Mouse (Mus musculus): ENCODE results near the gene Plpp1.
A peak's percentile ranks its signal among the peaks of the same experiment; 100 is the strongest.

The Plpp1 gene

GRCm38 (mm10) chr13:112773991-112774675 is 26.5 kb upstream of the Plpp1 start:
- no peak for DNase-seq

DNA sequence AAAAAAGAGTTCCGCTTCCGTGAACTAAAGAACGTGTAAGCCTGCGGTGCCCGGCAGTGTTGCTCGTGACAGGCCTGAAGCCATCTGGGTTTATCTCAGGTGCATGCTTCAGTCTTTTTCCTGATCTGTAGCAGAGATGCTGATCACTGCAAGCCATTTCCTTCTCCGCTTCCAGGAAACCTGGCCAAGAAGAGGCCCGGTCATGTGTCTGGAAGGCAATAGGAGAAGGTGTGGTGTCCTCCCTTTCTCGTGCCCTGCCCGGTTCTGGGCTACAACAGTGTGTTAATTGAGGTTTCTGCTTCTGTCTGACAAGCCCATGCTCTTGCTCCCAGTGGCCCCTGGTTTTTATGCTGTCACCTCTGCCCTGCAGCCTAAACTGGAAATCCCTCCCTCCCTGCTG is 24.7 kb upstream of the Plpp1 start:
- DNase-seq: no peak

GRCm38 (mm10) chr13:112778407-112778806 is 22.2 kb upstream of the Plpp1 start:
- no peak for DNase-seq

DNA sequence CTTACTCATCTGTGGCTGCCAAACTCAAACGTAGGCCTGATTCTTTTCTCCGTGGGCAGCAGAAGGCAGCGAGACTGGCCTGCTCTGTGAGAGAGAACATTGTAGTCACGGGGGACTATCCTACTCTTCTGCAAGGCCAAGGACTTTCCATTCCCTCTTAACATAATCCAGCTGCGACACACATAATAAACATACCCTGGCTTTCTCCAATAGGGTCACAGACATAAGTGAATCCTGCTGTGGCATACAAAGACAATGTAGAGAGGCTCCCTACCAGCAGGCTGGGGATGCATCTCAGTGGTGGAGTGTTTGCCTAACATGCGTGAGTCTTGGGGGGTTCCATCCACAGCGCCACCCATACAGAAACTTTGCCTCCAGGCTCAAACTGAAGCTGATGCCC is 15.3 kb upstream of the Plpp1 start:
- no peak for DNase-seq

- DNase-seq: no peak
These were observed 14.4 kb upstream of the Plpp1 start for GRCm38 (mm10) chr13:112786142-112786541.

GRCm38 (mm10) chr13:112786942-112787533 is 13.6 kb upstream of the Plpp1 start:
- DNase-seq: no peak

DNA sequence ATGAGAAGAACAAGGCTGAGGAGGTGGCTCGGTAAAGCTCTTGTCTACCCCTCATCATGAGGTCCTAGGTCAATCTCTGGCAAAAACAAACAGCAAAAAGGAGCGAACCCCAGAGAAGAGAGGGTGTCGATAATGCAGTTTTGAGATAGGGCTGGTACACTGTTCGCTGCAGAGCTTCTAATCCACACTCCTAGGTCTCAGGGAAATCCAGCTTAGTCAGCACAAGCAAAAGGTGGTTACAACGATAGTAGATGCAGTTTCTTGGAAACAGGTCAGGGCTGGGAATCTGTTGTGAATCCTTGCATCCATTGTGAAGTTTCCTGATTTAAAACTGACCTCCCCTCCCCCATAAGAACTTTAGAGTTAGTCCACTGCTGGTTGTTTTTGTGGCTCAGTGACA is 9.8 kb upstream of the Plpp1 start:
- no peak for DNase-seq

DNA sequence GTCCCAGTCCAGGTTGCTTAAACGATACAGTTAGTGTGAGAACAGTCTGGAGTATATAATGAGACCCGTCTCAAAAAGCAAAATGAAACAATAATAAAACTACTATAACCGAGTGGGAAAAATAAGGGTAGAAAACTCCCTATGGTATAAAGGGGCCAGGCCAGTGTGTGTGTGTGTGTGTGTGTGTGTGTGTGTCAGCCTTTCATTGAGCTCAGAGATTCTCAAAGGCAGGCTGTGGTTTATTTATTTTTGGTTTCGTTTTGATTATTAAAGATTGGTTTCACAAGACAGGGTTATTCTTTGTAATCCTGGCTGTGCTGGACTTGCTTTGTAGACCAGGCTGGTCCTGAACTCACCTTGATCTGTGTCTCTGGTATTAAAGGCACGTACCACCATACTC is 8.7 kb upstream of the Plpp1 start:
- no peak for DNase-seq

- no peak for DNase-seq
These were observed 2.2 kb upstream of the Plpp1 start for GRCm38 (mm10) chr13:112798243-112798952.

- DNase-seq: no peak
These were observed 1.7 kb upstream of the Plpp1 start for GRCm38 (mm10) chr13:112798953-112799305.

DNA sequence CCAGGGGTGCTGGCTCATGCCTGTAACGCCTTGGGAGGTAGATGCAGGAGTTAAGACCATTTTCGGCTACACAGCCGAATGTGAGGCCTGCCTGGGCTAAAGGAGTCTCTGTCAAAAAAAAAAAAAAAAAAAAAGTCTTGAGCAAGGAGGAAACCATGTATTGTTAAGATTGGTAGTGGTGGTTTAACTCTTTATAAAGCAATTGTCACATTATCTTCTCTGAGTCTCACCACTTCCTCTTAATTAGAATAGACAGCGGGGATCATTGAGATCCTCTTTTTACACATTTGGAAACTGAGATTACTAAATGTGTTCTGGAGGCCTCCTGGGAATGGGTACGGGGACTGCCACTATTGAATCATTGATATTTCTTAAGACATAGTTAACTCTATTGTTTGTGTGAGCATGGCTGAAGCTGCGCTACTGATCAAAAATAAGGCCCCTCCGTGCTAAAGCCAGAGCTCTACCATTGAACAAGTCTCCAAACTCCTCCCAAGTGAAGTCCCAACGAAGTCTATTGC is 811 bp upstream of the Plpp1 start:
- DNase-seq: peak; percentile 7 to 11

- DNase-seq: peak; percentile 4 to 13
These were observed 901 bp downstream of the Plpp1 start for GRCm38 (mm10) chr13:112801381-112802004.

- no peak for DNase-seq
These were observed 2.5 kb downstream of the Plpp1 start for GRCm38 (mm10) chr13:112803106-112803505.

GRCm38 (mm10) chr13:112803661-112804060 is 3.1 kb downstream of the Plpp1 start:
- no peak for DNase-seq

GRCm38 (mm10) chr13:112805529-112805928 is 4.9 kb downstream of the Plpp1 start:
- DNase-seq: no peak

DNA sequence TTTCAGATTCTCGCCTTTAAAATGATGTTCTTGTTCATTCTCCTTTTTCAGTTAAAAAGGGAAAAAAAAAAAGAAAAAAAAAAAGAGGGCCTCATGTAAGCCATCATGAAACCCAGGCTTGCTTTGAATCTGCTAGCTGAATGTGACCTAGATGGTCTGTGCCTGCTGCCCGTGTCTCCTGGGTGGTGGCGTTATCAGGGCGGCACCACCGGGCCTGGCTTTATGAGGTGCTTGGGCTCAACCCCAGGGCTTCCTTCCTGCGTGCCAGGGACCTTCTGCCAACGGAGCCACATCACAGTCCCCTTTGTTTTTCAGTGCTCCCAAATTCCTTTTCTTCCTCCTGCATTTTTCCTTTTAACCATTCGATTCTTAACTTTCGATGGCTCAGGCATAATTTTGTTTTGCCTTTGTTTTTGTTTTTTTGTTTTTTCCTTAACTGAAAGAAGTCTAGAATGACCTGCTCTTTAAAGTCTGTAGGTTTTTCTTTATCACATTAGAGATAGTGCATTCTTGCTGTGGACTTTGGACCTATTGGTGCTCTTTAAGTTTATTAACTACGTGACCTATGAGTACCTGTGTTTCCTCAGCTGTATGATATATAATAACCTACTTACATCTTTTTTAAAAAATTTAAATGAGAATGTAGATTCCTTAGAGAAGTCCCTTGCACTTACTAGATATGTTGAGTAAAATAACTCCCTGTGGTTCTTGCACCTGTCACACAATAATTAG is 7.5 kb downstream of the Plpp1 start:
- no peak for DNase-seq

DNA sequence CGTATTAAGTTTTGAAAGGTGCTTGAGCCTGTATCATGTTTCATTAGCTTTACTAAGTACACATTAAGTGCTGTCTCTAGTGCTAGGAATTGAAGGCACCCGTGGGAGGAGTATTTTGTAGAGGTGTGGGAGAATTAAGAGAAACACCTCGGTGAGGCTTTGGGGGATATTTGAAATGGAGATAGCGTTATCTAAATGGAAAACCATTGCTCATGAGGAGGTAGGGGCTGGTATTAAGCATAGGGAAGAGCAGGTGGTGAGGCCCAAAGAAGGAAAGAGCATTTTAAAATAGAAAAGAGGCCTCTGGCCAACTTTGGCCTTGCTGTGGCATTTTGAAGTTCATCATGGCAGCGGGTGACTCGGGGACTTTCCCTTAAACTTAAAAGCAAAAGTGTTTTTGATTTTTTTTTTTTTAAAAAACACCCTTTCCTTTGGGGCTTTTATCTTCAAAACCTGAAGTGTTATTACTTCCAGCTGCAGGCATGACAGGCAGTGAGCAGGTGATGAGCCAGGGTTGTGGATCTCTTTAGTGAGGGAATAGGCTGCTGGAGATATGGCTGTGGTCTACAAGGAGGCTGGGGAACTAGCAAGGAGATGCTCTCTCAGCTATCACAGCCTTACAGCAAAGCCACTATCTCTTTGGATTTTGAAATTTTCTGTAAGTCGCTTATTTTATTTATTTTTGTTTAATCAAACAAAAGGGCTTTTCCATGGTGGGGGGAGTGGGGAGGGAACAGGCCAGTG is 9.1 kb downstream of the Plpp1 start:
- DNase-seq: no peak

DNA sequence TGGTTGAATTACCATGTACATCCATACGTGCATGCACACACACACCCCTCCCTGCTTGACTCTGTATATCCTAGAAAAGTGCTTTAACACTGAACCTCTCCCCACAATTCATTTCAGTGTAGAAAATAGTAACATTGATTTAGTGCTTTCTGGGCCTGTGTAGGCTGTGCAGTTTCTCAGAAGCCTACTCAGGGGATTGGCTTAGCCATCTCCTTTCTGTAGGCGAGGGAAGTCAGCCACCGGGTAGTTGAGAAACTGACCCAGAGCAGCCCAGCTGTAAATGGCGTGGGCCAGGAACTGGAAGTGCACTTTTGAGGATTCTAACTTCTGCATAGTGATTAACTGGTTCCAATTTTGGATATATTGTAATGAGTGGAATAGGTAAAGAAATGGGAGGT is 9.7 kb downstream of the Plpp1 start:
- DNase-seq: no peak

DNA sequence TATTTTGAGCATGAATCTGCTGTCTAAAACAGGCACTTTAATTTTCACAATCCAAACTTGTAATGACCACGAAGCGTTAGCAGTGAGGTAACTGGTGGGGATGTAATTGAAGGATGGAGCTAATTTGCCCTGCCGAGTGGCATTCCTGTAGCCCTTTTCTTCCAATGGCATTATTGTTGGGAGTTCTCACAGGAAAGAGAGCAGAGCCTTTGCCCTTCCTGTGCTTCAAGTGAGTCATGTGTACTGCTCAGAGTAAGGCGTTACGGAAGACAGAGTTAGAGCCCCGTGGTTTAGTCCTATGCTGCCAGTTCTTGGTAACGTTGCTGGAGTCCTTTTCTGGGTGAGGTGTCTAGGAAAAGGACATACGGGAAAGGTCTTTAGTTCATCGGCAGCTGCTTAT is 10.2 kb downstream of the Plpp1 start:
- DNase-seq: no peak

- no peak for DNase-seq
These were observed 11.3 kb downstream of the Plpp1 start for GRCm38 (mm10) chr13:112811708-112812403.

DNA sequence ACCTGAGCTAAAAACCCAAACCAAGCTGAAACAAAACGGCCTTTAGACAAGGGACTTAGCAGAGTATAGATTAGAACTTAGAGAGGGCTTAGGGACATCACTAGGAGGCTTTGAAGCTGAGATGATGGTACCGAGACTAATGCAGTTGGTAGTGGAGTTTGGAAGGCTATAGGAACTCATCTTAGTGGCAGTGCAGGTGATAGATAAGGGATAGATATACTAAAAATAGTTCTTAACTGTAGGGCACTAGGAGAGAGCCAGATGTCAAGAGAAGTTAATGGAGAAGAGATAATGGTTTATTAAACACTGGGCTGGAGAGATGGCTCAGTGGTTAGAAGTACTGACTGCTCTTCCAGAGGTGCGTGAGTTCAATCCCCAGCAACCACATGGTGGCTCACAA is 15.4 kb downstream of the Plpp1 start:
- DNase-seq: no peak

- DNase-seq: no peak
These were observed 17.5 kb downstream of the Plpp1 start for GRCm38 (mm10) chr13:112818125-112818524.

Data from B cell, adult 2 months (primary cell).